Mouse (Mus musculus) midbrain, embryonic 14.5 days (tissue): ENCODE results near the gene Gm20503. TPM values are rescaled to one million over a fixed set of nuclear protein-coding genes. Genes with fewer than 3 reads are reported as not detected.

Source experiments
- ATAC-seq: fragments of 200-750 bp; cut with Nextera tagmentation; 2 replicates; pipeline ENCODE4 v1.8.0; 2017; ENCODE audit warnings: moderate number of reproducible peaks, moderate library complexity; ENCODE audit not compliant: low FRiP score, low TSS enrichment
- DNase-seq: peaks from one replicate; pipeline ENCODE4 v3.0.0-alpha.2; 2015
- H3K27ac ChIP-seq: fragments of 300-500 bp; sonication (generic); replicated peaks from 2 replicates; pipeline ENCODE4 v1.5.1; 2014; ENCODE audit warnings: mild to moderate bottlenecking, low read depth, low read length, moderate library complexity
- H3K27me3 ChIP-seq: fragments of 300-500 bp; sonication (generic); 2 replicates; pipeline ENCODE4 v1.6.1; 2014; ENCODE audit warnings: low read length, control low read depth, mixed read lengths; ENCODE audit not compliant: control insufficient read depth, insufficient read depth
- H3K36me3 ChIP-seq: fragments of 300-500 bp; sonication (generic); 2 replicates; pipeline ENCODE4 v1.6.1; 2014; ENCODE audit warnings: low read length, control low read depth; ENCODE audit not compliant: control insufficient read depth, insufficient read depth
- H3K4me1 ChIP-seq: fragments of 300-500 bp; sonication (generic); 2 replicates; pipeline ENCODE4 v1.6.1; 2014; ENCODE audit warnings: mild to moderate bottlenecking, antibody characterized with exemption, low read length, control low read depth; ENCODE audit not compliant: control insufficient read depth, insufficient read depth
- H3K4me2 ChIP-seq: fragments of 300-500 bp; sonication (generic); 2 replicates; pipeline ENCODE4 v1.6.1; 2014; ENCODE audit warnings: mild to moderate bottlenecking, low read length, moderate library complexity
- H3K4me3 ChIP-seq: fragments of 300-500 bp; sonication (generic); replicated peaks from 2 replicates; pipeline ENCODE4 v1.5.1; 2014; ENCODE audit warnings: low read depth, low read length
- H3K9ac ChIP-seq: fragments of 300-500 bp; sonication (generic); replicated peaks from 2 replicates; pipeline ENCODE4 v1.6.1; 2014; ENCODE audit warnings: mild to moderate bottlenecking, low read length, moderate library complexity
- H3K9me3 ChIP-seq: fragments of 300-500 bp; sonication (generic); 2 replicates; pipeline ENCODE4 v1.6.1; 2016; ENCODE audit warnings: low read length, control low read depth, mixed read lengths; ENCODE audit not compliant: control insufficient read depth
- WGBS: fragments of 180-500 bp; shearing (Covaris S2); extraction: QIAGEN DNeasy Blood & Tissue Kit; methylation state at CpG from one replicate; pipeline ENCODE4 v1.1.7; 2014; 5-methylcytosine and 5-hydroxymethylcytosine counted together
- polyA plus RNA-seq: library from polyadenylated mRNA; unstranded; fragments of >200 nt; fragmentation: Nextera tagmentation; extraction: Ambion mirVana; gene quantifications from 2 replicates; pipeline ENCODE4 v1.2.1, GENCODE M21; 2014

The Gm20503 gene
- polyA plus RNA-seq, 1 experiment from 2014 or later, result 5.2 TPM

DNA sequence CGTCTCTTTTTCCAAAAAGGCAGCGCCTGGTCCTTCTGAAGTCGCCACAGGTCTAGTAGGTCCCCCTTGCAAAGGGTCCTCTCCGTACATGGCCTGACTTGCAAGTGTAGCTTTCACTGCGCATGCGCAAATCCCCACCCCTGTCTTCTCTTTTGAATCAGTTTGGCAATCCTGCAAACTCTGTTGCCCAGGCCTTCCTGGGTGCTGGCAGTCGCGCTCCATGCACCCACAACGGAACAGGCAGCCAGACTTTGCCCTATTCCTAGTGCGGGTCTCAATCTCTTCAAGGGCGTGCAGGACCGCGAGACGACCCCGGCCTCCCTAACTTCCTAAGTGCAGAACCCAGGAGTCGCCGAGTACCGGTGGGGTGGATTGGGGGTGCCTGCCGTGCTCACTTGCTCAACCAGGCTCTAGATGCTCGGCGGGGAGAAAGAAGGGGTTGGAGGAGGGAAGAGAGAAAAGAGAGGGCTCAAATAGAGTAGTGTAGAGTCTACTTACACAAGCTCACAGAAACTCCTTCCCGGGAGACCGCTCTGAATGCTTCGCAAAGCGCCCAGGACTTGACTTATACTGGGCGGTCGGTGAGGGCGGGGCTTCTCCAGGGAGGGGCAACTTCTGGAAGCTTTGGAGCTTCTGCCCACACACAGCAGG, 16.3 kb upstream of the Gm20503 start, which contains the start of gene Ptgr1:
TSS of gene Ptgr1 (minus strand) at position 580 of the 651 bp plus-strand sequence.
- H3K27ac ChIP-seq, result no peak within 1 kb of the TSS
- peak within 1 kb of the TSS; percentile 82 for H3K4me2 ChIP-seq
- H3K9me3 ChIP-seq, result no peaks in the 10 kb centered on the region
- peaks cover 4% of the 10 kb centered on the region; the same call in 1 of the 2 replicates for H3K4me1 ChIP-seq
- H3K27me3 ChIP-seq, result no peaks in the 10 kb centered on the region
- DNase-seq (peak; percentile 88), ATAC-seq (peak; percentile 47)
- peak within 1 kb of the TSS; percentile 52; the same call in 1 of the 2 replicates for H3K9ac ChIP-seq
- H3K4me3 ChIP-seq, result peak within 1 kb of the TSS; percentile 46
- no peaks in the 10 kb centered on the region for H3K36me3 ChIP-seq
- 2% methylated on average over 28 of the region's 28 CpGs for WGBS

DNA sequence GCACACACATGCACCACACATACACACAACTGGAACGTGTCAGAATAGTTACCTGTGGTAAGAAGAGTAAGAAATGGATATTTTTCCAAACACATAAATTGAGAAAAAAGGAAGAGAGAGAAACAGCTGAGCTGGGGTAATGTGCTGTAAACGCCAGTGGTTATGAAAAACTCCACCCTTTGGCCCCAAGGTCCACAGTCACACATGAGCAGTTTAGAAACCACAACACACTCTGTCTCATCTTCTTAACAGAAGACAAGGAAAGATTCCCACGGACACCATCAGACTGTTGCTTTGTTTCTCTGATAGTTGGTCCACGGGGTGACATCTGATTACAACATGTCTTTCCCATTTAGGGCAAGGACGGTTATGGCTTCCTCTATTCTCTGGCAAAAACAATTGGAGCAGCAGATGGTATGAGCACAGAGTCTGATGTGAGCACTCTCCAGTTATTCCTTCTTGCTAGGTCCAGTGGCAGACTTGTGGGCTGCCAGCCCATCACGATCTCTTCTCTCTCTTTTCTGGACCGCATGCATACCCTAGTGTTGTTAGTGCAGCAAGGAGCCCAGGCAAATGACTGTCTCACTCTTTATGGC, 13.6 kb upstream of the Gm20503 start:
- Histone ChIP-seq H3K4me1 (peaks cover 4% of the 10 kb centered on the region; the same call in 1 of the 2 replicates), H3K9me3 (no peaks in the 10 kb centered on the region), H3K4me3 (no peak overlapping the region), H3K27ac (no peak overlapping the region), H3K9ac (no peak overlapping the region), H3K36me3 (no peaks in the 10 kb centered on the region), H3K4me2 (no peak overlapping the region), H3K27me3 (no peaks in the 10 kb centered on the region)
- WGBS, result 85% methylated on average over 7 of the region's 7 CpGs
- no peak for ATAC-seq
- no peak for DNase-seq

DNA sequence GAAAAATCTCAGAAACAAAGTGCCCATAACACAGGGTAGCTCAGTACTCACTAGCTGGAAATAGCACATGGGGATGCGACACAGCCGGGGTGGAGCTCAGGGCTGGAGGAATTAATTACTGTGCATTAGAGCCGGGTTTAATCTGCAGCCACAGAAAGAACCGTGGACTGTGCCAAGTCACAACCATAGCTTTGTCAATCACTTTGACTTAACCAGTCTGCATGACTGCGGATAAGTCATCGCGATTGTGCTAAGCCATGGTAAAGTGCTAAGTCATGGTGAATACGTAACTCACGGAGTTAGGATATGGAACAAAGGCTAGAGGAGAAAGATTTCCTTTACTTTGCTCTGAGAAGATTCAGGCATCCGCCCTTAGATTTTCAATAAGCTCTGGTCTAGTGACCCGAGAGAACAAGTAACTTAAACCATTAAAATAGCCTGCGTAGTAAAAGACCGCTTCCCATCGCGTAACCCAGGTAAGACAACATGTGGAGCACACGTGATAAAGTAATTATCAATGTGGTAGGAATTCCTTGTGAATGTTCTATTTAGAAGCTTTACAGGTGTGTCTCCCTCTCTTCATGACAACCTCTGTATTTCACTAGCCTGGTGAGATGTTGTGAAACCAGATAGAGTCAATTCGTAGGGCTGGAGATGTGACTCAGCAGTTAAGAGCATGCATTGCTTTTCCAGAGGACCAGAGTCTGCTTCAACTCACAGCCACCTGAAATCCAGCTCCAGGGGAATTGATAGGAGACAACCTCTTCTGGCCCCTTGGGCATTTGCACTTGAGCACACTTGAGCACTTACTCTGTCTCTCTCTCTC, 12.2 kb upstream of the Gm20503 start:
- no peaks in the 10 kb centered on the region for H3K9me3 ChIP-seq
- H3K4me2 ChIP-seq, result no peak overlapping the region
- H3K9ac ChIP-seq, result no peak overlapping the region
- H3K36me3 ChIP-seq, result no peaks in the 10 kb centered on the region
- no peak overlapping the region for H3K4me3 ChIP-seq
- DNase-seq (peak; percentile 49), ATAC-seq (0 out of 2 replicates have a peak, but pooled peaks have one; percentile 32)
- H3K27me3 ChIP-seq, result no peaks in the 10 kb centered on the region
- H3K27ac ChIP-seq, result no peak overlapping the region
- WGBS, result 48% methylated on average over 17 of the region's 17 CpGs
- peaks cover 4% of the 10 kb centered on the region; the same call in 1 of the 2 replicates for H3K4me1 ChIP-seq

DNA sequence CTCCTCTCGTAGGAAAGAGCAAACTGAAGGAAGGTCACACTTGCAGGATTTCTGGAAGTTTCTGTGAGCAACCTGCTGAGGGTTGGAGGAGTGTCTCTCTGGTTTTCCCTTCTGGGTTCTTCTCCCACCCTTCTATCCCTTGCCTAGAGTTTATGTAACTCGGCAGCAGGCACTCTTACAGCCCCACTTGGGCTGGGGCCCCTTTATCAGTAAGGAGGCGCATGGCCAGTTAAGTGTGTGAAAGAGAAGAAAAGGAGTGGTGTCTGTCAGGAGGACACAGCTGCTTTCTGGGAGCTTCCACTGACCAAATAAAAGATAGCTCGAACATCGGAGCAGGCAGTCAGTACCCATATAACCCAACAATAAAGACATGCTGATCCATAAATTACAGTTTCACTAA, 10.8 kb upstream of the Gm20503 start:
- Histone ChIP-seq H3K27ac (no peak overlapping the region), H3K4me3 (no peak overlapping the region), H3K4me2 (no peak overlapping the region), H3K9ac (no peak overlapping the region), H3K9me3 (no peaks in the 10 kb centered on the region), H3K36me3 (no peaks in the 10 kb centered on the region), H3K4me1 (no peaks in the 10 kb centered on the region), H3K27me3 (no peaks in the 10 kb centered on the region)
- ATAC-seq (no peak), DNase-seq (no peak)
- 67% methylated on average over 5 of the region's 5 CpGs for WGBS

DNA sequence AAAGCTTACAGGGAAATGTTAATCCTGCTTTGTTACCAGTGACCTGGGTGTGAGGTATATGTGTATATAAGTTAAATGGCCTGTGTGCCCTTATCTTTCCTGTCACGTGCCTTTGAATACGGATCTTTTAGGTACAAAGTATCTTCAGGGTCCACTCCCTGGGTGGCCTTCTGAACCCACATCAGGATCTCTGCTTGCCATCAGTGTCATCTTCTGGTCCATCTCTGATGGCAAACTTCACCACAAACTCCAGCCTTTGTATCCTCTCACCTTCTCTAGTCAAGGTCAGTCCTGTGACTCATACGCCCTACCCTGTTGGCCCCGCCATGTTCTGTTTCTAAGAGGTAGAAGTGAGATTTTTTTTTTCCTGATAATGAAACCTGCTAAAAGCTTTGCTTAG, 8.2 kb upstream of the Gm20503 start, which contains the start of gene Dnajc25:
TSS of gene Dnajc25 (plus strand) at position 301 of the 400 bp plus-strand sequence.
- Histone ChIP-seq H3K9ac (no peak within 1 kb of the TSS), H3K36me3 (no peaks in the 10 kb centered on the region), H3K4me1 (no peaks in the 10 kb centered on the region), H3K4me3 (no peak within 1 kb of the TSS), H3K4me2 (no peak within 1 kb of the TSS), H3K27ac (no peak within 1 kb of the TSS), H3K9me3 (no peaks in the 10 kb centered on the region), H3K27me3 (no peaks in the 10 kb centered on the region)
- no peak for ATAC-seq
- DNase-seq, result no peak
- 92% methylated on average over 4 of the region's 4 CpGs for WGBS

DNA sequence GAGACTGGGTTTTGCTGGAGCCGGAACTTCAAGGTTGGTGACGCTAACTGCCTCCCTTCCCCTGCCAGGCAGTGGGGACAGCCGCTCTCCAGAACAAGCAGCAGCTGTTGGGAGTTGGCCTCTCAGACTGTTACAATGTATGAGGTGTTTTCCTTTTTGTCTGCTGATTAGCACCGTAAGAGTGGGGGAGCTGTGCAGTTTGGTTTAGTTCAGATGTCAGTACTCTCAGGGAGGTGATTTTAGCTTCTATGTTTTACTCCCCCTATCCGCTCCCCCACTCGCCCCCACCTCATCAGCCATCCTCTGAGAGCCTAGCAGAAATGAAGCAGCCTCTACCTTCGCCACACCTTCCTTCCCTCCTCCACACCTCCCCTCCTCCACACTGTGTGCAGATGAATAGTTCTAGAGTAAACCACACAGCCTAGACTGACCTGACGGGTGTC, 7.7 kb upstream of the Gm20503 start:
- no peak for DNase-seq
- 74% methylated on average over 8 of the region's 8 CpGs for WGBS
- Histone ChIP-seq H3K4me3 (no peak overlapping the region), H3K27me3 (no peaks in the 10 kb centered on the region), H3K36me3 (no peaks in the 10 kb centered on the region), H3K27ac (no peak overlapping the region), H3K4me1 (no peaks in the 10 kb centered on the region), H3K4me2 (no peak overlapping the region), H3K9ac (no peak overlapping the region), H3K9me3 (no peaks in the 10 kb centered on the region)
- ATAC-seq, result no peak

DNA sequence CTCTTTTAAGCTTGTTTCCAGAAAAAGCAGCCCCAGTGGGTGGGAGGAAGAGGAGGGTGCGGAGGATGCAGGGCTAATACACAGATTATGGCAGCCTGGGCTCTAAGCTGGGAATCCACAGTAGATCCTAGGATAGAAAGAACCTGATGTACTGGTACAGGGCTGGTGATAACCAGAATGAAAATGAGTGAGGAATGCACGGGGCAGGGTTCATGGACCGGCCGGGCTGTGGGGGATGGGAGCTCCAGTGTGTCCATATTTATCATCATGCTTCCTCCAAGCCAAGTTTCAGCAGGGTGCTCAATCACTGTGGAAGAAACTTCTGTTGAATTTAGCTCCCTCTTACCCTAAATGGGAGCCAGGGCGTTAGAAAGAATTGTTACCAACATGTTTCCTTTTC, 5.9 kb upstream of the Gm20503 start:
- no peaks in the 10 kb centered on the region for H3K4me1 ChIP-seq
- no peaks in the 10 kb centered on the region for H3K36me3 ChIP-seq
- H3K27me3 ChIP-seq, result no peaks in the 10 kb centered on the region
- 87% methylated on average over 5 of the region's 5 CpGs for WGBS
- H3K27ac ChIP-seq, result no peak overlapping the region
- ATAC-seq (no peak), DNase-seq (no peak)
- no peak overlapping the region for H3K4me2 ChIP-seq
- H3K4me3 ChIP-seq, result no peak overlapping the region
- H3K9me3 ChIP-seq, result no peaks in the 10 kb centered on the region
- H3K9ac ChIP-seq, result no peak overlapping the region

DNA sequence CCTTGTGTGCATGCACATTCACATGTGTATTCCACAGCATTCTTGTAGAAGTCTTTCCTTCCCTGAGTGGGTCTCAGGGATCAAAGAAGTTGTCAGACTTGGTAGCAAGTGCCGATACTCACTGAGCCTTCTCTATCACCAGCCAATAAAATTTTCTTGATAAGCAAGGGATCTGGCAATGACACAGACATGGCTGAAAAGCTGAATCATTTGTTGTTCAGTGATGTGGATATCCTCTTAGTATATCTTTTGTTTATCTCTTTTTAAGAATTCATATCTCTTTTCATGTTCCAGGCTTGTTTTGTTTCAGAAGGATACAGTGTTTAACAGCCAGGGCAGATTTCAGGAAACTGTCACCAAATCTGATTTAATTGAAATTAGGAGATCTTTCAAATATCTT, 4.3 kb upstream of the Gm20503 start:
- Histone ChIP-seq H3K4me3 (no peak overlapping the region), H3K4me1 (peaks cover 3% of the 10 kb centered on the region; the same call in 1 of the 2 replicates), H3K27ac (no peak overlapping the region), H3K36me3 (no peaks in the 10 kb centered on the region), H3K9me3 (no peaks in the 10 kb centered on the region), H3K4me2 (no peak overlapping the region), H3K9ac (no peak overlapping the region), H3K27me3 (no peaks in the 10 kb centered on the region)
- 91% methylated on average over 1 of the region's 1 CpGs for WGBS
- DNase-seq (no peak), ATAC-seq (no peak)
